Mouse (Mus musculus): ENCODE results near the gene Trpm4. TPM values are rescaled to one million over a fixed set of nuclear protein-coding genes. Genes with fewer than 3 reads are reported as not detected.

Trpm4 gene
- polyA plus RNA-seq, 1 experiment from 2014 or later: 1.7 TPM

DNA sequence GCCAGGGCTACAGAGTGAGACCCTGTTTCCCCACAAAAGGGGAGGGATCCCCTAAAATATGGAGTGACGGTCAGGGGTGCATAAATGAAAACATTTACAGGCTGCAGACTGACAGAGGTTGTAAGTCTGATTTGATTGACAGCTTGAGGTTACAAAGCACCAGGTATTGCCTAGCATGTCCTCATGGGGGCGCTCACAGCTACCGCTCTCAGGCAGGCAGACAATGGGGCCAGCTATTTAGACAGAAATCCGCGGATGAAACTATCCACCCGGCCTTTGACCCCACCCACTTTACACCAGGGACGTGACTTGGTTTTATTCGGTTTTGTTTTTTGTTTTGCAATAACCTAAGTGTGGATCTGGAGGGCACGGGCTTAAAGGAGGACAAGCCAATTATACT is 24.1 kb downstream of the Trpm4 start:
- H3K27ac ChIP-seq (ENCODE audit: low read length): no peak overlapping the region
- no peak for ATAC-seq (ENCODE audit: low read depth)
- no peak overlapping the region for H3K4me3 ChIP-seq (ENCODE audit: low read depth, low read length)
- no peak overlapping the region for H3K4me2 ChIP-seq (ENCODE audit: low read depth, low read length)
- H3K4me1 ChIP-seq (ENCODE audit: control insufficient read depth, low read depth, low read length): no peaks in the 10 kb centered on the region; the same call in 1 of the 2 replicates
- H3K36me3 ChIP-seq (ENCODE audit: control insufficient read depth, insufficient read depth): no peaks in the 10 kb centered on the region
- H3K9ac ChIP-seq (ENCODE audit: low read depth, low read length): no peak overlapping the region
- WGBS (ENCODE audit: insufficient replicate concordance): 9% methylated on average over 9 of the region's 9 CpGs
- H3K27me3 ChIP-seq (ENCODE audit: control insufficient read depth, insufficient read depth, low read depth, low read length): no peaks in the 10 kb centered on the region
- H3K9me3 ChIP-seq (replicated peaks; ENCODE audit: control insufficient read depth, low read length): no peaks in the 10 kb centered on the region

DNA sequence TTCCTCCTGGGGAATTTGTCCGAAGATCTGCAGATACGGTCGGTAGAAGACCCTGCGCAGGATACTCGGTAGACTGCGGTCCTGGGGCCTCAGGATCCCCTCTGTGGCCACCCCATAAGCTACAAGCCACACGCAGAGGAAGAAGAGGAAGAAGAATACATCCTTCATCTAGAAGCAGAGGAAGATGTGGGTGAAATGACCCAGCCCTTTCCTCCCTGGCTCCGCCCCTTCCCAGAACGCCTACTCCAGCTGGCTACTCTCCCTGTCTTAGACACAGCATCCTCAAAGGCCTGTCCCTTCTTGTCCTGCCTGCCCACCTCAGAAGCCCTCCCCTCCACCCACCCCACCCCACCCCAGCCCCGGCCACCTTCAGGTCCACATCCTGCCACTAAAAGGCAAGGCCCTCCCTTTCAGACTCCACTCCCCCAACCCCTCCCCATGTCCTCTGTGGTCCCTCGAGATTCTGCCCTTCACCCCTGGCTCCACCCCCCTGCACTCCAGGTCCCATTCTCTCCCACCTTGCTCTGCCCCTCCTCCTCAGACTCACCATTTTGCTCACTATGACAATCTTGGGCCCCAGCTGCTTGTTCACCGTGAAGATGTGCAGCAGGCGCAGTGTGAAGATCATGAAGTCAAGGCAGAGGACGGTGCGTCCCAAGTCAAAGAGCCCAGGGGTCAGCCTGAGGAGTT is 24.9 kb downstream of the Trpm4 start:
- Histone ChIP-seq H3K27me3 (ENCODE audit: control insufficient read depth, insufficient read depth, low read depth, low read length) (no peaks in the 10 kb centered on the region), H3K36me3 (ENCODE audit: control insufficient read depth, insufficient read depth) (no peaks in the 10 kb centered on the region), H3K4me1 (ENCODE audit: control insufficient read depth, low read depth, low read length) (no peaks in the 10 kb centered on the region; the same call in 1 of the 2 replicates), H3K27ac (ENCODE audit: low read length) (no peak overlapping the region), H3K4me2 (ENCODE audit: low read depth, low read length) (no peak overlapping the region), H3K9me3 (replicated peaks; ENCODE audit: control insufficient read depth, low read length) (no peaks in the 10 kb centered on the region), H3K9ac (ENCODE audit: low read depth, low read length) (no peak overlapping the region), H3K4me3 (ENCODE audit: low read depth, low read length) (no peak overlapping the region)
- WGBS (ENCODE audit: insufficient replicate concordance): 27% methylated on average over 15 of the region's 15 CpGs
- ATAC-seq (ENCODE audit: low read depth): no peak

DNA sequence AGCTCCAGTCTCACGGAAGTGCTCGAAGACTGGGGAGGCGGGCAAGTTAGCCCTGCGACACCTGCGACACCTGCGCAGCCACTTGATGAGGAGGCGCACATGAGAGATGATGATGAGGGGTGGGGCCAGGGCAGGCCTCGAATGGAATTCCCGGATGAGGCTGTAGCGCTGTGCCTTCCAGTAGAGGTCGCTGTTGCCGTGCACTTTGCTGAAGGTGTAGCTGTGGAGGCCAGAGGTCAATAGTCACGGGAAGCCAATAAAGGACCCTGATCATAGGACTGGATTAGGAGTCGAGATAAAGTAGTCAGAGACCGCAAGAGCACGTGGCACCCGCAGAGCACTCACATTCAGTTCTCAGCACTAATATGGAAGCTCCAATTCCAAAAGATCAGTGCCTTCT is 28.3 kb downstream of the Trpm4 start:
- no peaks in the 10 kb centered on the region; the same call in 1 of the 2 replicates for H3K4me1 ChIP-seq (ENCODE audit: control insufficient read depth, low read depth, low read length)
- H3K36me3 ChIP-seq (ENCODE audit: control insufficient read depth, insufficient read depth): no peaks in the 10 kb centered on the region
- peak; percentile 43; the same call in 1 of the 2 replicates for ATAC-seq (ENCODE audit: low read depth)
- no peaks in the 10 kb centered on the region for H3K27me3 ChIP-seq (ENCODE audit: control insufficient read depth, insufficient read depth, low read depth, low read length)
- H3K27ac ChIP-seq (ENCODE audit: low read length): no peak overlapping the region
- H3K9ac ChIP-seq (ENCODE audit: low read depth, low read length): no peak overlapping the region
- H3K4me2 ChIP-seq (ENCODE audit: low read depth, low read length): no peak overlapping the region
- WGBS (ENCODE audit: insufficient replicate concordance): 6% methylated on average over 17 of the region's 17 CpGs
- no peak overlapping the region for H3K4me3 ChIP-seq (ENCODE audit: low read depth, low read length)
- no peaks in the 10 kb centered on the region for H3K9me3 ChIP-seq (replicated peaks; ENCODE audit: control insufficient read depth, low read length)

DNA sequence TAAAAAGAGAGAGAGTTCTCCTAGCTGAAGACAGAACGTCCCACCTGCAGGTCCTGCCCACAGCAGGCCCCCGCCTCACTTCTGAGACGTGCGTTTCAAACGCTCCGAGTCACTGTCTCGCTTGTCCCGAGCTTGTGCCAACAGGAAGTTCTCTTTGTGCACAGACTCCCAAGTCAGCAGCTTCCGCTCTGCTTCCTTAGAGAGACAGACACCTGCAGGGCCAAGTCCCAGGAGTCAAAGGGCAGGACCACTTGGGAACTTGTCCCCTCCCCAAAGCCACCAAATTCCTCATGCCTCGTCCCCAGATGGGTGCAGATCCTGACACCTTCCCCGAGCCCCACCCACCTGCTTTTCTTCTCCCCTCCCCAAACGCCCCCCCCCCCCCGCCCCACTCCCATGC is 28.7 kb downstream of the Trpm4 start:
- H3K27ac ChIP-seq (ENCODE audit: low read length): no peak overlapping the region
- H3K4me2 ChIP-seq (ENCODE audit: low read depth, low read length): no peak overlapping the region
- no peaks in the 10 kb centered on the region for H3K27me3 ChIP-seq (ENCODE audit: control insufficient read depth, insufficient read depth, low read depth, low read length)
- WGBS (ENCODE audit: insufficient replicate concordance): 27% methylated on average over 12 of the region's 13 CpGs
- no peak overlapping the region for H3K9ac ChIP-seq (ENCODE audit: low read depth, low read length)
- no peaks in the 10 kb centered on the region; the same call in 1 of the 2 replicates for H3K4me1 ChIP-seq (ENCODE audit: control insufficient read depth, low read depth, low read length)
- no peaks in the 10 kb centered on the region for H3K9me3 ChIP-seq (replicated peaks; ENCODE audit: control insufficient read depth, low read length)
- no peak for ATAC-seq (ENCODE audit: low read depth)
- H3K36me3 ChIP-seq (ENCODE audit: control insufficient read depth, insufficient read depth): no peaks in the 10 kb centered on the region
- no peak overlapping the region for H3K4me3 ChIP-seq (ENCODE audit: low read depth, low read length)

DNA sequence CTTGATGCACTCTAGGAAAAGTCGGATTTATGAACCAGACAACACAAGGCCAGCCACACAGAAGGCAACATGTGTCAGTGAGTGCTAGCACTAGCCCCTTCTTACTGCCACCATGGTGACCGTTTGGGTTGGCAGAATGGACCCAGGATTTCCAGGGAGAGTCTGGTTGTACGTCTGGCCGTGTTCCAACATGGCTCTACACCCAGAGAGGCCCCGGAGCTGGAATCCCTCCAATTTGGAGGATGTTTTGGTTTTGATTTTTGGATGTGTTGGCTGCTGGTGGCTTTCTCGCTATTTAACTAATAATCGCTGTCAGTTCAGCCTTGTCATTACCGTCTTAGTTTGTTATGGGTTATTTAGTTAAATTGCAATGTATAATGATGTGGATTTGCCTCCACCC is 31.0 kb downstream of the Trpm4 start:
- no peak overlapping the region for H3K27ac ChIP-seq (ENCODE audit: low read length)
- ATAC-seq (ENCODE audit: low read depth): no peak
- H3K27me3 ChIP-seq (ENCODE audit: control insufficient read depth, insufficient read depth, low read depth, low read length): no peaks in the 10 kb centered on the region
- no peak overlapping the region for H3K4me3 ChIP-seq (ENCODE audit: low read depth, low read length)
- no peaks in the 10 kb centered on the region for H3K36me3 ChIP-seq (ENCODE audit: control insufficient read depth, insufficient read depth)
- H3K9me3 ChIP-seq (replicated peaks; ENCODE audit: control insufficient read depth, low read length): no peaks in the 10 kb centered on the region
- 65% methylated on average over 8 of the region's 8 CpGs for WGBS (ENCODE audit: insufficient replicate concordance)
- H3K4me1 ChIP-seq (ENCODE audit: control insufficient read depth, low read depth, low read length): no peaks in the 10 kb centered on the region; the same call in 1 of the 2 replicates
- H3K9ac ChIP-seq (ENCODE audit: low read depth, low read length): no peak overlapping the region
- no peak overlapping the region for H3K4me2 ChIP-seq (ENCODE audit: low read depth, low read length)

GRCm38 (mm10) chr7:45300270-45300669 is 33.3 kb downstream of the Trpm4 start:
- no peak overlapping the region for H3K9ac ChIP-seq (ENCODE audit: low read depth, low read length)
- ATAC-seq (ENCODE audit: low read depth): no peak
- 13% methylated on average over 6 of the region's 6 CpGs for WGBS (ENCODE audit: insufficient replicate concordance)

GRCm38 (mm10) chr7:45299752-45300151 is 33.8 kb downstream of the Trpm4 start:
- H3K9me3 ChIP-seq (replicated peaks; ENCODE audit: control insufficient read depth, low read length): no peaks in the 10 kb centered on the region
- peak; percentile 53; the same call in 1 of the 2 replicates for ATAC-seq (ENCODE audit: low read depth)
- H3K36me3 ChIP-seq (ENCODE audit: control insufficient read depth, insufficient read depth): no peaks in the 10 kb centered on the region
- H3K27ac ChIP-seq (ENCODE audit: low read length): no peak overlapping the region
- H3K4me2 ChIP-seq (ENCODE audit: low read depth, low read length): no peak overlapping the region
- H3K4me3 ChIP-seq (ENCODE audit: low read depth, low read length): no peak overlapping the region
- H3K9ac ChIP-seq (ENCODE audit: low read depth, low read length): no peak overlapping the region
- H3K27me3 ChIP-seq (ENCODE audit: control insufficient read depth, insufficient read depth, low read depth, low read length): no peaks in the 10 kb centered on the region
- 6% methylated on average over 5 of the region's 5 CpGs for WGBS (ENCODE audit: insufficient replicate concordance)
- H3K4me1 ChIP-seq (ENCODE audit: control insufficient read depth, low read depth, low read length): no peaks in the 10 kb centered on the region

More at GRCm38 (mm10) chr7:45300270-45300669, 33.3 kb downstream of the Trpm4 start:
- H3K4me1 ChIP-seq (ENCODE audit: control insufficient read depth, low read depth, low read length): no peaks in the 10 kb centered on the region; the same call in 1 of the 2 replicates
- no peak overlapping the region for H3K4me3 ChIP-seq (ENCODE audit: low read depth, low read length)
- H3K9me3 ChIP-seq (replicated peaks; ENCODE audit: control insufficient read depth, low read length): no peaks in the 10 kb centered on the region
- no peak overlapping the region for H3K4me2 ChIP-seq (ENCODE audit: low read depth, low read length)
- no peaks in the 10 kb centered on the region for H3K36me3 ChIP-seq (ENCODE audit: control insufficient read depth, insufficient read depth)
- no peak overlapping the region for H3K27ac ChIP-seq (ENCODE audit: low read length)
- H3K27me3 ChIP-seq (ENCODE audit: control insufficient read depth, insufficient read depth, low read depth, low read length): no peaks in the 10 kb centered on the region

DNA sequence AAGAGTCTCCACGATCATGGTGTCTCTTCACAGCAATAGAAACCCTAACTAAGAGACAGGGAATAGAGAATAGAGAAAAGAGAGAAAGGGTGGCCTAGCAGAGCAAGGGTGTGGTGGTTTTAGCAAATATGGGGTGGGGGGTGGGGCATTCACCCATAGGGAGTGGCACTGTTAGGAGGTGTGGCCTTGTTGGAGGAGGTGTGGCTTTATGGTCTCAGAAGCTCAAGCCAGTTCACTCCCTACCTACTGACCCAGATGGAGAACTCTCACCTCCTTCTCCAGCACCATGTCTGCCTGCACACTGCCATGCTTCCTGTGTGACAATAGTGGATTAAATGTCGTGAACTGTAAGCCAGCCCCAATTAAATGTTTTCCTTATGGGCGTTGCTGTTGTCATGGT is 36.0 kb downstream of the Trpm4 start:
- H3K4me1 ChIP-seq (ENCODE audit: control insufficient read depth, low read depth, low read length): no peaks in the 10 kb centered on the region
- no peaks in the 10 kb centered on the region for H3K27me3 ChIP-seq (ENCODE audit: control insufficient read depth, insufficient read depth, low read depth, low read length)
- H3K4me2 ChIP-seq (ENCODE audit: low read depth, low read length): no peak overlapping the region
- no peaks in the 10 kb centered on the region for H3K9me3 ChIP-seq (replicated peaks; ENCODE audit: control insufficient read depth, low read length)
- WGBS (ENCODE audit: insufficient replicate concordance): 53% methylated on average over 3 of the region's 3 CpGs
- no peaks in the 10 kb centered on the region for H3K36me3 ChIP-seq (ENCODE audit: control insufficient read depth, insufficient read depth)
- H3K27ac ChIP-seq (ENCODE audit: low read length): no peak overlapping the region
- ATAC-seq (ENCODE audit: low read depth): no peak
- no peak overlapping the region for H3K9ac ChIP-seq (ENCODE audit: low read depth, low read length)
- no peak overlapping the region for H3K4me3 ChIP-seq (ENCODE audit: low read depth, low read length)

DNA sequence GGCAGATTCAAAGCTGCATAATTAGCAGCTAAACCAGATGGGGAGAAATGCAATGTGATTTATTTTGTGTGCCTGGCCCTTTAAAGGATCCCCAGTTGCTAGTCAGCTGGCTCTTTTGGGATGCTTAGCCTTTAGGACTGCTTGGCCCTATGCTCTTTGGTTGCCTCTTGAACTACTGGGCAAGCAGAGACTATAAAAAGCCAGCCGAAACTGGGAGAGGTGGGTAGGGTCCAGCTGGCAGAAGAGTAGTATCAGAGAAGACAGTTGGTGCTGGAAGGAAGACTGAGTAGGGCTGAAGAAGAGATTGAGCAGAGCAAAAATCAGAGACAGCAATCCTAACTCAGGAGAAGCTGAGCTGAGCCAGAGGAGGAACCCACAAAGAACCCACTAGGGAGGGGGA is 37.0 kb downstream of the Trpm4 start:
- Histone ChIP-seq H3K9ac (ENCODE audit: low read depth, low read length) (no peak overlapping the region), H3K27ac (ENCODE audit: low read length) (no peak overlapping the region), H3K9me3 (replicated peaks; ENCODE audit: control insufficient read depth, low read length) (no peaks in the 10 kb centered on the region), H3K4me3 (ENCODE audit: low read depth, low read length) (no peak overlapping the region), H3K4me2 (ENCODE audit: low read depth, low read length) (no peak overlapping the region), H3K4me1 (ENCODE audit: control insufficient read depth, low read depth, low read length) (no peaks in the 10 kb centered on the region), H3K36me3 (ENCODE audit: control insufficient read depth, insufficient read depth) (no peaks in the 10 kb centered on the region), H3K27me3 (ENCODE audit: control insufficient read depth, insufficient read depth, low read depth, low read length) (no peaks in the 10 kb centered on the region)
- WGBS (ENCODE audit: insufficient replicate concordance): 56% methylated on average over 1 of the region's 1 CpGs
- no peak for ATAC-seq (ENCODE audit: low read depth)

Measured in liver, embryonic 16.5 days (tissue).